Mouse (Mus musculus) cerebral cortex, adult 2 months (tissue): ENCODE data around the gene Tbc1d15.

ENCODE experiments used
- WGBS: fragments of 180-500 bp; shearing (Covaris S2); methylation state at CpG from one replicate; pipeline ENCODE4 v1.1.7; 2018; 5-methylcytosine and 5-hydroxymethylcytosine counted together

The Tbc1d15 gene

GRCm38 (mm10) chr10:115251088-115251934 lies at the start of gene Tbc1d15:
Gene Tbc1d15, minus strand, starts transcription at chr10:115251467.
- under 1% methylated on average over 67 of the region's 67 CpGs for WGBS

- WGBS = 85% methylated on average over 4 of the region's 4 CpGs
Measured at GRCm38 (mm10) chr10:115298683-115299082, 47.4 kb upstream of the Tbc1d15 start.

GRCm38 (mm10) chr10:115297582-115297981 lies 46.3 kb upstream of the Tbc1d15 start:
- 90% methylated on average over 5 of the region's 5 CpGs for WGBS

- 75% methylated on average over 9 of the region's 9 CpGs for WGBS
Measured at GRCm38 (mm10) chr10:115296401-115296935, 45.2 kb upstream of the Tbc1d15 start.

GRCm38 (mm10) chr10:115295162-115295561 lies 43.9 kb upstream of the Tbc1d15 start:
- WGBS = 91% methylated on average over 3 of the region's 3 CpGs

GRCm38 (mm10) chr10:115294715-115295114 lies 43.4 kb upstream of the Tbc1d15 start:
- 83% methylated on average over 7 of the region's 7 CpGs for WGBS

GRCm38 (mm10) chr10:115293946-115294345 lies 42.7 kb upstream of the Tbc1d15 start:
- WGBS = 56% methylated on average over 7 of the region's 7 CpGs

- WGBS = 93% methylated on average over 9 of the region's 9 CpGs
Measured at GRCm38 (mm10) chr10:115290671-115291070, 39.4 kb upstream of the Tbc1d15 start.

GRCm38 (mm10) chr10:115288856-115289255 lies 37.6 kb upstream of the Tbc1d15 start:
- 88% methylated on average over 8 of the region's 8 CpGs for WGBS

- 80% methylated on average over 10 of the region's 10 CpGs for WGBS
Measured at GRCm38 (mm10) chr10:115284170-115284569, 32.9 kb upstream of the Tbc1d15 start.

GRCm38 (mm10) chr10:115281381-115281780 lies 30.1 kb upstream of the Tbc1d15 start:
- 70% methylated on average over 10 of the region's 10 CpGs for WGBS

- 62% methylated on average over 5 of the region's 5 CpGs for WGBS
Measured at GRCm38 (mm10) chr10:115271649-115272048, 20.4 kb upstream of the Tbc1d15 start.

GRCm38 (mm10) chr10:115270612-115271390 lies 19.5 kb upstream of the Tbc1d15 start:
- 83% methylated on average over 12 of the region's 12 CpGs for WGBS

GRCm38 (mm10) chr10:115262926-115263562 lies 11.8 kb upstream of the Tbc1d15 start:
- 79% methylated on average over 5 of the region's 5 CpGs for WGBS

GRCm38 (mm10) chr10:115262261-115262660 lies 11.0 kb upstream of the Tbc1d15 start:
- 90% methylated on average over 2 of the region's 2 CpGs for WGBS

- WGBS = 91% methylated on average over 3 of the region's 3 CpGs
Measured at GRCm38 (mm10) chr10:115261428-115261827, 10.2 kb upstream of the Tbc1d15 start.

GRCm38 (mm10) chr10:115256162-115256561 lies 4.9 kb upstream of the Tbc1d15 start:
- 86% methylated on average over 5 of the region's 5 CpGs for WGBS

- 86% methylated on average over 3 of the region's 3 CpGs for whole genome bisulfite sequencing
Measured at GRCm38 (mm10) chr10:115253521-115253920, 2.3 kb upstream of the Tbc1d15 start.

GRCm38 (mm10) chr10:115252321-115252757 lies 1.1 kb upstream of the Tbc1d15 start:
- 10% methylated on average over 10 of the region's 10 CpGs for WGBS

- WGBS = 23% methylated on average over 38 of the region's 38 CpGs
Measured at GRCm38 (mm10) chr10:115250235-115251087, 806 bp downstream of the Tbc1d15 start.

- 29% methylated on average over 7 of the region's 7 CpGs for WGBS
Measured at GRCm38 (mm10) chr10:115248041-115248440, 3.2 kb downstream of the Tbc1d15 start.
